Mouse (Mus musculus): ENCODE measurements at regions not wholly inside any gene's neighbourhood (a gene's known extent, or its start where the extent isn't known, plus 50 kb on each side); places are given as distances from the start of the nearest gene placed in this dataset.

- TF ChIP-seq MYC (IDR thresholded peaks at IDR 0.05; ENCODE audit: low read depth, low read length) (no peak), JUN (IDR thresholded peaks at IDR 0.05; ENCODE audit: insufficient read depth, low read depth, low read length) (no peak), ELF1 (IDR thresholded peaks at IDR 0.05; ENCODE audit: low read depth, low read length) (no peak), ZC3H11A (IDR thresholded peaks at IDR 0.05; ENCODE audit: low read depth, low read length) (no peak)
These were observed 59.6 kb upstream of the Mef2c start for GRCm38 (mm10) chr13:83444277-83444676.
